Mouse (Mus musculus): ENCODE results near the gene Zbtb43.

DNA sequence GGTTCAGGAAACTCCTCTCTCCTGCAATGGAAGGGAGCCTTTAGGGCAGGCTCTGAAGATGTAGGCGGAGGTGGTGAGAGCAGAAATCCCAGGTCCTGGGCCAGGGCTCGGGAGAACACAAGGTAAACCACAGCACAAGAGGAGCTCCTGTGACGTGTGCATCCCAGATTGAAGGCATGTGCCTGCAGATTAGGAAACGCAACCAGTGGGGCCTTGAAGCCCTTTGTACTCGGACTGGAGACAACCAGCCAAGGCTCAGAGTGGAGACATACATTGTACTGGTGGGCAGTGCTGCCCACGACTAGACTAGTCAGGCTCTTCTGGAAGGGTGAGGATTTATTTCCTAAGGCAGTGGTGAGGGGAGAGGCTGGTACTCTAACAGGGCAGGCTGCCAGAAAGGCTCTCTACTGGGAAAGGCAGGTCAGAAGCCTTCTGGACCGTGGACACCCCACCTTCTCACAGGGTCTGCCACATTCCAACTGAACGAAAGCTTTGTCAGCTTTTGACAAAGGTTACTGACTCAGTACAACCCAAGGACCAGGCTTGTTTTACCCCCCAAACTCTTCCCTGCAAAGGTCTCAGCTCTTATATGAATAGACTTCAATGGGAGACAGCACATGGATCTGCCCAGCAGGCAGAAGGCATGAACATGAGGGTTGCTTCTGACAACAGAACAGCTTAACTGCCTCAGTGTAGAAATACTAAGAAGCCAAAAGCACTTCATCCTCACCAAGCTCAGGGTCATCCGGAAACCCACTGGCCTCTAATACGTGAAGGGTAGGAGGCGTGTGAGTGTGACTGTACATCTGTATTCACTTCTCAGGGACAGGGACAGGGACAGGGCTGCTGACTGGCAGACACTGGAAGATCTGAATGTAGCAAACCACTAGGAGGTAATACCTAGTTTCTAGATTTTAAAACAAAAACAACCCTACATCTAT is 17.1 kb downstream of the Zbtb43 start:
- TF ChIP-seq POLR2A (IDR thresholded peaks at IDR 0.05; ENCODE audit: borderline replicate concordance, low read depth, low read length): no peak
- TF ChIP-seq CTCF (IDR thresholded peaks at IDR 0.05; ENCODE audit: low read depth, low read length): no peak

All from bone marrow macrophage, adult 2 months (primary cell).